Mouse (Mus musculus): ENCODE measurements around the gene Susd1. TPM values are rescaled to one million over a fixed set of nuclear protein-coding genes. Genes with fewer than 3 reads are reported as not detected.

Susd1 gene
- total and polyA plus RNA-seq, 3 experiments, result 1.6 to 6.1 (median 4.1) TPM

DNA sequence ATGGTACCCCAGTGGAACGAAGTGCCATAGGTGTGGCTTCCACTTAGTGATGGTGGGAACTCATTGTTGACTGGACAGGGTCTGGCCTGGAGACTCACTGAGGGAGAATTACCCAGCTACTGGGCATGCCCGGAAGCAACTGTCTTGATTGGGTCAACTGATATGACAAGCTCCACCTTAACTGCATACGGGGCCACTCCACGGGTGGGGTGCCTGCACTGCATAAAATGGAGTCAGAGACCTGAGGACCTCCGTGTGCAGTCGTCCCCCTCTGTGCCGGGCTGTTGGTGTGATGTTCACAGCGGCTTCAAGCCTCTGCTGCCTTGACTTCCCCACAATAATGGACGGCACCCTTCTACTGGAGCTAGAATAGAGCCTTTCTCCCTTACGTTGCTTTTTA lies 79.5 kb downstream of the Susd1 start:
- no peaks in the 10 kb centered on the region for H3K27me3 ChIP-seq (replicated peaks)
- no peaks in the 10 kb centered on the region for H3K36me3 ChIP-seq (replicated peaks in 1 of 2; ENCODE audit: control insufficient read depth in 1 of 2, insufficient read depth in 1 of 2, low read length in 1 of 2)
- no peaks in the 10 kb centered on the region for H3K9me3 ChIP-seq (replicated peaks; ENCODE audit: low read length)
- dilution Hi-C loops (cut with MboI; ENCODE audit: extremely low pct_ligation_motif_present, extremely low pct_unique_long_range_greater_than_20kb, low sequenced_read_pairs), result no loop called here
- peaks cover 8 to 29% of the 10 kb centered on the region in 2 experiments for H3K4me1 ChIP-seq (ENCODE audit: control insufficient read depth in 1 of 2, insufficient read depth in 2 of 2)
- in situ Hi-C loops (cut with MboI; ENCODE audit: low pct_ligation_motif_present, low pct_unique_long_range_greater_than_20kb, low sequenced_read_pairs), result loop anchor here (25.0 kb wide), 2 partner anchors 403 to 503 kb away; no protein-coding TSS in a partner anchor
- no peak overlapping the region for H3K27ac ChIP-seq (ENCODE audit: insufficient read depth, low read depth)
- H3K4me2 ChIP-seq (ENCODE audit: insufficient read depth, low read depth, poor library complexity, severe bottlenecking), result no peak overlapping the region
- H3K9ac ChIP-seq (ENCODE audit: insufficient read depth, low read depth), result no peak overlapping the region
- H3K79me2 ChIP-seq (replicated peaks; ENCODE audit: control insufficient read depth, extremely low read depth, insufficient read depth, poor library complexity, severe bottlenecking), result no peaks in the 10 kb centered on the region
- TF ChIP-seq ZNF384 (IDR thresholded peaks at IDR 0.05; ENCODE audit: low read depth, low read length) (no peak), PAX5 (IDR thresholded peaks at IDR 0.05; ENCODE audit: low read length) (no peak), CHD2 (IDR thresholded peaks at IDR 0.05; ENCODE audit: low read length) (no peak), MYC (IDR thresholded peaks at IDR 0.05; ENCODE audit: low read depth, low read length) (no peak)
- no peak overlapping the region for H3K4me3 ChIP-seq (replicated peaks in 1 of 3; ENCODE audit: low read depth in 2 of 3, low read length in 2 of 3, poor library complexity in 1 of 3)
- no peak for DNase-seq (ENCODE audit: extremely low read depth)

DNA sequence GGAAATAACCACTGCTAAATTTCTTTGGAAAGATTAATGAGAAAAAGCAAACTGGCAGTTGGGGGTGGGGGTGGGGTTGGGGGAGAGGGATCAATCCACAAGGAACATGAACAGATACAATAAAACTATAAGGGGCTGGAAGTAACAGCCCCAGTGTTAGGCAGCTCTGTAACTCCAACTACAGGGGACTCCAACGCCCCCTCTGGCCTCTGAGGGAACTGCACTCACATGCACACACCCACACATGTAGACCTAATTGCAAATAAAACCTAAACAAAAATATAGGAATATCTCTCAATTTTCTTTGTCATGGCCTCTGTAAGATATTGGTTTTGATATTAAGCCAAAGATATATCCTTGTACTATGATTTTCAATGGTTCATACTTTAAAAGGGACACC lies 83.0 kb downstream of the Susd1 start:
- Histone ChIP-seq H3K36me3 (replicated peaks in 1 of 2; ENCODE audit: control insufficient read depth in 1 of 2, insufficient read depth in 1 of 2, low read length in 1 of 2) (no peaks in the 10 kb centered on the region), H3K9me3 (replicated peaks; ENCODE audit: low read length) (no peaks in the 10 kb centered on the region), H3K79me2 (replicated peaks; ENCODE audit: control insufficient read depth, extremely low read depth, insufficient read depth, poor library complexity, severe bottlenecking) (no peaks in the 10 kb centered on the region), H3K4me2 (ENCODE audit: insufficient read depth, low read depth, poor library complexity, severe bottlenecking) (no peak overlapping the region), H3K27me3 (replicated peaks) (no peaks in the 10 kb centered on the region), H3K4me3 (replicated peaks in 1 of 3; ENCODE audit: low read depth in 2 of 3, low read length in 2 of 3, poor library complexity in 1 of 3) (no peak overlapping the region), H3K9ac (ENCODE audit: insufficient read depth, low read depth) (no peak overlapping the region), H3K4me1 (ENCODE audit: control insufficient read depth in 1 of 2, insufficient read depth in 2 of 2) (peaks cover 19 to 44% of the 10 kb centered on the region in 2 experiments), H3K27ac (ENCODE audit: insufficient read depth, low read depth) (no peak overlapping the region)
- no peak for DNase-seq (ENCODE audit: extremely low read depth)
- in situ Hi-C loops (cut with MboI; ENCODE audit: low pct_ligation_motif_present, low pct_unique_long_range_greater_than_20kb, low sequenced_read_pairs), result loop anchor here (25.0 kb wide), 2 partner anchors 407 to 507 kb away; no protein-coding TSS in a partner anchor
- TF ChIP-seq ZNF384 (IDR thresholded peaks at IDR 0.05; ENCODE audit: low read depth, low read length) (no peak), RAD21 (IDR thresholded peaks at IDR 0.05; ENCODE audit: low read depth, low read length) (no peak)
- dilution Hi-C loops (cut with MboI; ENCODE audit: extremely low pct_ligation_motif_present, extremely low pct_unique_long_range_greater_than_20kb, low sequenced_read_pairs), result no loop called here

DNA sequence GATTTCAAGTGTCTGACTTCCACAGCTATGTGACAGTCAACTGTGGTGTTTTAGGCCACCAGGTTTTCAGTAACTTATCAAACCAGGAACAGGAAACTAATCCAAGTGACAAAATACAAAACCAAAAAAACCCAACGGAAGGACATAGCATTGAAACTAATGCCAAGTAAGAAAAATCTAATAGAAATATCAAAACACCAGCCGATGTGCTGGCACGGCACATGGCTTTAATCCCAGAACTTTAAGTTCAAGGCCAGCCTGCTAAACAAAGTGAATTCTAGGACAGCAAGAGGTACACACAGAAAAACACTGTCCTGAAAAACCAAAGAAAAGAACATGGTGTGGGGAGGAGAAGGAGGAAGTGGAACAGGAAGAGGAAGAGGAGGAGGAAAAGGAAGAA lies 83.8 kb downstream of the Susd1 start:
- Histone ChIP-seq H3K4me2 (ENCODE audit: insufficient read depth, low read depth, poor library complexity, severe bottlenecking) (no peak overlapping the region), H3K4me1 (ENCODE audit: control insufficient read depth in 1 of 2, insufficient read depth in 2 of 2) (peaks cover 20 to 44% of the 10 kb centered on the region in 2 experiments), H3K4me3 (replicated peaks in 1 of 3; ENCODE audit: low read depth in 2 of 3, low read length in 2 of 3, poor library complexity in 1 of 3) (no peak overlapping the region), H3K79me2 (replicated peaks; ENCODE audit: control insufficient read depth, extremely low read depth, insufficient read depth, poor library complexity, severe bottlenecking) (no peaks in the 10 kb centered on the region), H3K36me3 (replicated peaks in 1 of 2; ENCODE audit: control insufficient read depth in 1 of 2, insufficient read depth in 1 of 2, low read length in 1 of 2) (no peaks in the 10 kb centered on the region), H3K27me3 (replicated peaks) (no peaks in the 10 kb centered on the region), H3K27ac (ENCODE audit: insufficient read depth, low read depth) (no peak overlapping the region), H3K9ac (ENCODE audit: insufficient read depth, low read depth) (no peak overlapping the region), H3K9me3 (replicated peaks; ENCODE audit: low read length) (no peaks in the 10 kb centered on the region)
- no peak for DNase-seq (ENCODE audit: extremely low read depth)
- dilution Hi-C loops (cut with MboI; ENCODE audit: extremely low pct_ligation_motif_present, extremely low pct_unique_long_range_greater_than_20kb, low sequenced_read_pairs), result no loop called here
- in situ Hi-C loops (cut with MboI; ENCODE audit: low pct_ligation_motif_present, low pct_unique_long_range_greater_than_20kb, low sequenced_read_pairs), result loop anchor here (25.0 kb wide), 2 partner anchors 408 to 508 kb away; no protein-coding TSS in a partner anchor
- TF ChIP-seq TBP (conservative IDR thresholded peaks at IDR 0.05; ENCODE audit: low read depth, low read length), result no peak
- TF ChIP-seq MAFK (IDR thresholded peaks at IDR 0.05; ENCODE audit: insufficient replicate concordance, low read length), result no peak
- no peak for TF ChIP-seq POLR2A (IDR thresholded peaks at IDR 0.05; ENCODE audit: low read depth, low read length)
- TF ChIP-seq HCFC1 (IDR thresholded peaks at IDR 0.05; ENCODE audit: low read depth, low read length), result no peak
- no peak for TF ChIP-seq USF1 (IDR thresholded peaks at IDR 0.05; ENCODE audit: low read depth, low read length)
- no peak for TF ChIP-seq UBTF (IDR thresholded peaks at IDR 0.05; ENCODE audit: low read depth, low read length)
- no peak for TF ChIP-seq CTCF (conservative IDR thresholded peaks at IDR 0.05 in 1 of 2, IDR thresholded peaks at IDR 0.05 in 1 of 2; ENCODE audit: low read depth in 2 of 2, low read length in 2 of 2)
- TF ChIP-seq ZKSCAN1 (IDR thresholded peaks at IDR 0.05; ENCODE audit: borderline replicate concordance, low read depth, low read length), result no peak
